Mouse (Mus musculus) erythroblast, adult 5-6 weeks (primary cell): ENCODE results near the gene Frmd7. TPM values are rescaled to one million over a fixed set of nuclear protein-coding genes. Genes with fewer than 3 reads are reported as not detected.

Source experiments
- ATAC-seq: replicated peaks from 2 replicates; pipeline ENCODE4 v1.8.0; 2016; ENCODE audit warnings: moderate number of reproducible peaks, mild to moderate bottlenecking, moderate TSS enrichment, inconsistent platforms; ENCODE audit not compliant: poor library complexity, low FRiP score, severe bottlenecking
- total RNA-seq, 2 experiments: library from RNA; stranded (forward) in 1 of 2; stranded (reverse) in 1 of 2; fragments of 150-400 nt in 1 of 2; fragments of 200-764, 138-1000 nt in 1 of 2; gene quantifications; 2 replicates each; pipeline versions ENCODE4 v1.2.3 to v1.2.4; 2015 to 2017; ENCODE audit warnings: low replicate concordance in 2 of 2

Gene Frmd7
- not detected in 2 replicates for total RNA-seq (2015; ENCODE audit: low replicate concordance)
- not detected in 2 replicates for total RNA-seq (2017; ENCODE audit: low replicate concordance)

- ATAC-seq = no peak
Observed at GRCm38 (mm10) chrX:50942610-50943009, at the start of gene Frmd7. Gene Frmd7 (minus strand): TSS chrX:50942710.

- no peak for ATAC-seq
Observed at GRCm38 (mm10) chrX:50991324-50991723, 48.8 kb upstream of the Frmd7 start.

- no peak for ATAC-seq
Observed at GRCm38 (mm10) chrX:50989940-50990339, 47.4 kb upstream of the Frmd7 start.

GRCm38 (mm10) chrX:50988581-50988980, 46.1 kb upstream of the Frmd7 start:
- no peak for ATAC-seq

GRCm38 (mm10) chrX:50978428-50978827, 35.9 kb upstream of the Frmd7 start:
- ATAC-seq = no peak

- no peak for ATAC-seq
Observed at GRCm38 (mm10) chrX:50972145-50972544, 29.6 kb upstream of the Frmd7 start.

- ATAC-seq = no peak
Observed at GRCm38 (mm10) chrX:50969907-50970306, 27.4 kb upstream of the Frmd7 start.

GRCm38 (mm10) chrX:50968157-50968932, 25.8 kb upstream of the Frmd7 start:
- no peak for ATAC-seq

GRCm38 (mm10) chrX:50965157-50965556, 22.6 kb upstream of the Frmd7 start:
- no peak for ATAC-seq

- no peak for ATAC-seq
Observed at GRCm38 (mm10) chrX:50962955-50963354, 20.4 kb upstream of the Frmd7 start.

GRCm38 (mm10) chrX:50948633-50949032, 6.1 kb upstream of the Frmd7 start:
- ATAC-seq = no peak

- ATAC-seq = no peak
Observed at GRCm38 (mm10) chrX:50948116-50948515, 5.6 kb upstream of the Frmd7 start.

GRCm38 (mm10) chrX:50937117-50937516, 5.4 kb downstream of the Frmd7 start:
- no peak for ATAC-seq

GRCm38 (mm10) chrX:50930309-50930708, 12.2 kb downstream of the Frmd7 start:
- ATAC-seq = no peak

GRCm38 (mm10) chrX:50926893-50927545, 15.5 kb downstream of the Frmd7 start:
- ATAC-seq = no peak

GRCm38 (mm10) chrX:50924629-50925364, 17.7 kb downstream of the Frmd7 start:
- no peak for ATAC-seq

- no peak for ATAC-seq
Observed at GRCm38 (mm10) chrX:50918754-50919153, 23.8 kb downstream of the Frmd7 start.

GRCm38 (mm10) chrX:50917389-50917788, 25.1 kb downstream of the Frmd7 start:
- no peak for ATAC-seq

GRCm38 (mm10) chrX:50909915-50910314, 32.6 kb downstream of the Frmd7 start:
- no peak for ATAC-seq

GRCm38 (mm10) chrX:50903497-50903896, 39.0 kb downstream of the Frmd7 start:
- no peak for ATAC-seq

GRCm38 (mm10) chrX:50887999-50888398, 54.5 kb downstream of the Frmd7 start:
- ATAC-seq = no peak
